Mouse (Mus musculus): ENCODE results near the gene Lair1.
"Not testable (repeated sequence)": the region's sequence is repeated elsewhere in the genome, so short reads cannot be mapped to it uniquely, and the experiment has no call there.

- not testable (repeated sequence) for TF ChIP-seq CTCF (IDR thresholded peaks at IDR 0.05; ENCODE audit: low read depth); EP300 (optimal IDR thresholded peaks at IDR 0.05)
Observed at GRCm38 (mm10) chr7:4060602-4061188, 2.3 kb downstream of the Lair1 start.
